Mouse (Mus musculus) Patski (cell line): ENCODE measurements around the gene Ranbp10. TPM values are rescaled to one million over a fixed set of nuclear protein-coding genes. Genes with fewer than 3 reads are reported as not detected.

ENCODE experiments used
- ATAC-seq: fragments of 100-300 bp; one replicate; pipeline ENCODE4 v1.8.0; 2021
- CTCF ChIA-PET: fragments of 350-600 bp; sonication (Branson Sonifier 250); formaldehyde crosslinking; loops from one replicate; lab custom pipeline; 2022; ENCODE audit warnings: inconsistent platforms; lab: Charles Lee
- POLR2A ChIA-PET: fragments of 350-600 bp; sonication (Branson Sonifier 250); formaldehyde crosslinking; loops from one replicate; lab custom pipeline; 2022; ENCODE audit warnings: antibody characterized with exemption, inconsistent platforms; lab: Charles Lee
- DNase-seq: peaks from one replicate; pipeline ENCODE4 v3.0.0-alpha.2; 2011; ENCODE audit warnings: low read depth, low spot score
- H3K27me3 ChIP-seq: fragments of 371-371 bp; one replicate; pipeline ENCODE4 v1.5.1; 2021
- CTCF ChIP-seq: fragments of 100-300 bp; IDR thresholded peaks from one replicate; pipeline ENCODE4 v1.5.1; 2021
- in situ Hi-C: fragments of 300-500 bp; cut with MboI; formaldehyde crosslinking; loops from 3 replicates; pipeline ENCODE4 v1.11.1; 2018; ENCODE audit warnings: low pct_unique_long_range_greater_than_20kb, mixed read lengths
- polyA plus RNA-seq: library from polyadenylated mRNA; unstranded; gene quantifications from one replicate; pipeline ENCODE4 v1.2.3, GENCODE M21; 2021

Ranbp10 gene
- polyA plus RNA-seq, 1 experiment from 2014 or later, result 25.3 TPM

- in situ Hi-C loops, result no loop called here
- ATAC-seq, result peak; percentile 21
- ChIA-PET CTCF (interaction anchor here (0.9 to 2.1 kb wide), 15 partner anchors 9 to 141 kb away, joined by 3 to 12 read pairs (median 4); partner anchors contain the start of genes Pskh1, Ranbp10 and Tsnaxip1), POLR2A (interaction anchor here (0.7 to 2.0 kb wide), 3 partner anchors 18 to 43 kb away, joined by 3 to 5 read pairs (median 4); no protein-coding TSS in a partner anchor)
- no peaks in the 10 kb centered on the region for H3K27me3 ChIP-seq
- no peak for TF ChIP-seq CTCF
- no peak for DNase-seq
These were observed 28.4 kb upstream of the Ranbp10 start for GRCm38 (mm10) chr8:105855248-105856167.

DNA sequence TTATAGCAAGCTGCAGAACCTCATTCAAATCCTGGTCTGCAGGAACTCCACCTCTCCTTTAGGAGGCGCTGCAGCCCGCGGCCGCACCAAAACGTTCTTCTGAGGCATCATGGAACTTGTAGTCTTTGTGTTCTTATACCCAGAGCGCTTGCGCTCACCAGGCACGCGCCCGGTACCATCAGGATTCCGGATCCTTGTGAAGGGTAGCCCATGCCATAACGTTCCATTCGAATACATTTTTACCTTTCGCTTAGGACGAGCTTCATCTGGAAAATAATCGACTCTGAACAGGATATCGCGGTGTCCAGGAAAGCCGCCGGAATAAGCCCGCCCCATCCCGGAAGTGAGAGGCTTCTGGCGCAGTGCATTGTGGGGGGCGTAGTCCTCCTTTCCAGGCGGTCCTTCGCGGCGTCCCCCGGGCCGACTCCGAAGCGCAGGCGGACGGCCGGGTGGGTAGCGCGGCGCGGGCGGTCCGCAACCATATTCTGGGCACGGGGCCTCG is 27.6 kb upstream of the Ranbp10 start, which contains the start of gene Thap11:
Thap11 (plus strand) TSS at position 418 of the 502 bp plus-strand sequence.
- DNase-seq (no peak), ATAC-seq (peak; percentile 81)
- ChIA-PET POLR2A (interaction anchor here (0.5 to 2.0 kb wide), 5 partner anchors 18 to 1082 kb away, joined by 3 to 5 read pairs (median 4); no protein-coding TSS in a partner anchor), CTCF (interaction anchor here (0.9 to 2.1 kb wide), 12 partner anchors 10 to 141 kb away, joined by 3 to 12 read pairs (median 4); partner anchors contain the start of genes Pskh1, Ranbp10 and Tsnaxip1)
- H3K27me3 ChIP-seq, result no peaks in the 10 kb centered on the region
- TF ChIP-seq CTCF, result no peak
- in situ Hi-C loops, result no loop called here

- ChIA-PET POLR2A (interaction anchor here (0.5 to 0.6 kb wide), 4 partner anchors 28 to 1082 kb away, joined by 3 to 5 read pairs (median 4); no protein-coding TSS in a partner anchor), CTCF (interaction anchor here (1.1 to 2.1 kb wide), 8 partner anchors 10 to 140 kb away, joined by 3 to 12 read pairs (median 4); partner anchors contain the start of genes Ranbp10 and Tsnaxip1)
- ATAC-seq, result no peak
- no peak for DNase-seq
- no peak for TF ChIP-seq CTCF
- H3K27me3 ChIP-seq, result no peaks in the 10 kb centered on the region
- in situ Hi-C loops, result no loop called here
These were observed 27.2 kb upstream of the Ranbp10 start for GRCm38 (mm10) chr8:105854303-105854702.

DNA sequence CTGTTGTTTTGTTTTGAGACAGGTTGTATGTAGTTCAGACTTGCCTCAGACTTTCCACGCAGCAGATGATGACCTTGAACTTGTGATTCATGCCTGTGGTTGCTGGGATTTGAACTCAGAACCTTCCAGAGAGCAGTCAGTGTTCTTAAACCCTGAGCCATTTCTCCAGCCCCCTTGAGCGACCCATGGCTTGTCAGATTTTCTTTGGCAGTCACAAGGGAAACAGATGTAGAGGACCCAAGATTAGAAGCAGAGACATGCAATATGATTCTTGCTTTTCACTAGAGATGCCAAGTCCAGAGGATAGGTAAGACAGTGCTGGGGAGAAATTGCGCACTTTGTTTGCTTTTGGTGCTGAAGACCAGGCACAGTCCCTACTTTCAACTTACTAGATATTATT is 26.0 kb upstream of the Ranbp10 start, which contains the start of gene Cenpt:
Cenpt (minus strand) TSS at position 101 of the 400 bp plus-strand sequence.
- CTCF ChIA-PET, result interaction anchor here (0.7 kb wide), 1 partner anchor 78 kb away, joined by 3 read pairs; no protein-coding TSS in a partner anchor
- no peak for TF ChIP-seq CTCF
- POLR2A ChIA-PET, result no interaction called here
- in situ Hi-C loops, result no loop called here
- no peak for ATAC-seq
- DNase-seq, result no peak
- H3K27me3 ChIP-seq, result no peaks in the 10 kb centered on the region

- no peaks in the 10 kb centered on the region for H3K27me3 ChIP-seq
- POLR2A ChIA-PET, result no interaction called here
- ATAC-seq (no peak), DNase-seq (no peak)
- CTCF ChIA-PET, result interaction anchor here (0.6 kb wide), 1 partner anchor 240 kb away, joined by 5 read pairs; no protein-coding TSS in a partner anchor
- in situ Hi-C loops, result no loop called here
- TF ChIP-seq CTCF, result no peak
These were observed 25.1 kb upstream of the Ranbp10 start for GRCm38 (mm10) chr8:105852146-105852729.

GRCm38 (mm10) chr8:105851651-105852143 is 24.5 kb upstream of the Ranbp10 start:
- in situ Hi-C loops, result no loop called here
- no peak for TF ChIP-seq CTCF
- POLR2A ChIA-PET, result no interaction called here
- CTCF ChIA-PET, result interaction anchor here (0.6 kb wide), 1 partner anchor 241 kb away, joined by 5 read pairs; no protein-coding TSS in a partner anchor
- ATAC-seq (peak; percentile 41), DNase-seq (no peak)
- H3K27me3 ChIP-seq, result no peaks in the 10 kb centered on the region

- in situ Hi-C loops, result no loop called here
- ATAC-seq, result no peak
- no peaks in the 10 kb centered on the region for H3K27me3 ChIP-seq
- DNase-seq, result no peak
- ChIA-PET CTCF (no interaction called here), POLR2A (no interaction called here)
- TF ChIP-seq CTCF, result no peak
These were observed 23.5 kb upstream of the Ranbp10 start for GRCm38 (mm10) chr8:105850611-105851010.

DNA sequence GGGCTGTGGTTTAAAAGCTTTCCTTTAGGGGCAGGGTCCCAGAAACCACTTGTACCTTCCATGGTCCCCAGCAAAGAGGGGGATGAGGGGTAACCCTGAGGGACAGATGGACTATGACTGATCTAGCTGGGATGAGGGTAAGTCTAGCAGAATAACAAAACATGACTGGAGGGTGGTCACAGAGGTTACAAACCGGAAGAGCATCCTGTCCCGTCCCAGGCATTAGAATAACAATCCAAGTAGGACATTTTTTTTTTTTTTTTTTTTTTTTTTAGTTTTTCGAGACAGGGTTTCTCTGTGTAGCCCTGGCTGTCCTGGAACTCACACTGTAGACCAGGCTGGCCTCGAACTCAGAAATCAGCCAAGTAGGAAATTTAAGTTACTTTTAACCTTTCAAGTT is 22.9 kb upstream of the Ranbp10 start:
- in situ Hi-C loops, result no loop called here
- ChIA-PET POLR2A (no interaction called here), CTCF (no interaction called here)
- DNase-seq (no peak), ATAC-seq (no peak)
- no peaks in the 10 kb centered on the region for H3K27me3 ChIP-seq
- no peak for TF ChIP-seq CTCF

DNA sequence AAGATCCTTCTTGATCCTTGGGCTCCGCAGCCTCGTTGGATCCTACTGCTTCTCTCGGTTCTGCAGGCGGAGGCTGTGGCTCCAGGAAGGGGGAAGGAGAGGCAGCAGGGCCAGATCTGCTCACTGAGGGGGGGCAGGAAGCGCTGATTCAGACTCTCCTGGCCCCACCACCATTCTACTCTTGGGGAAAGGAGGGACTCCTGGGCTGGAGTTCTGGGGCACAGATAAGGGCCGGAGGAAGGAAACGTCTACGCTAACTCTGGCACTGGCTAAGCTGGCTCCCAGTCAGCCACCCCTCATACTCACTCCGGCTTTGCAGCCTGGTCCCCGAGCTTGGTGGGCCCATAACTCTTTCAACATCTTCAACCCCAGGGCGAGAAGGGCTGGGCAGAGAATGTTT is 19.5 kb upstream of the Ranbp10 start:
- POLR2A ChIA-PET, result no interaction called here
- CTCF ChIA-PET, result interaction anchor here (1.1 kb wide), 1 partner anchor 11 kb away, joined by 6 read pairs; no protein-coding TSS in a partner anchor
- in situ Hi-C loops, result no loop called here
- no peak for ATAC-seq
- TF ChIP-seq CTCF, result no peak
- no peaks in the 10 kb centered on the region for H3K27me3 ChIP-seq
- no peak for DNase-seq

DNA sequence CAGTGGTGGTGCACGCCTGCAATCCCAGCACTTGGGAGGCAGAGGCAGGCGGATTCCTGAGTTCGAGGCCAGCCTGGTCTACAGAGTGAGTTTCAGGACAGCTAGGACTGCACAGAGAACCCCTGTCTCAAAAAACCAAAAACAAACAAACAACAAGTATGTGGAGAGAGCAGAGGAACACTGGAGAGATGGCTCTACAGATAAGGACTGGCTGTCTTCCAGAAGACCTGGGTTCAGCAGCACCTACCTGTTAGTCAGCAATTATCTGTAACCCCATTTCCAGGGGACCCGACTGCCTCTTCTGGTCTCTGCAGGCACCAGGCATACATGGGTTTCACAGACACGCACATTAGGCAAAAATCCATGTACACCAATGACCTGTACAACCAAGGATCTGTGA is 12.1 kb upstream of the Ranbp10 start:
- DNase-seq (no peak), ATAC-seq (no peak)
- in situ Hi-C loops, result no loop called here
- no peaks in the 10 kb centered on the region for H3K27me3 ChIP-seq
- no peak for TF ChIP-seq CTCF
- ChIA-PET CTCF (no interaction called here), POLR2A (no interaction called here)
